Mouse (Mus musculus) layer of hippocampus, adult 18-20 months (tissue): Measurements from ENCODE around the gene Olfr695. TPM values are rescaled to one million over a fixed set of nuclear protein-coding genes. Genes with fewer than 3 reads are reported as not detected.
"Not testable (repeated sequence)": the region's sequence is repeated elsewhere in the genome, so short reads cannot be mapped to it uniquely, and the experiment has no call there.

ENCODE experiments used
- DNase-seq, 2 experiments: peaks; one replicate each; pipeline ENCODE4 v3.0.0; 2022; ENCODE audit warnings: low spot score in 2 of 2
- long read RNA-seq: library from polyadenylated mRNA; stranded (forward); transcript quantifications from one replicate; pipeline ENCODE4 v2.0.0, GENCODE M21; 2021
- total RNA-seq, 2 experiments: library from RNA; stranded (reverse); gene quantifications; 2 replicates each; pipeline ENCODE4 v1.2.3; 2021

The Olfr695 gene
- not detected for total RNA-seq
- long read RNA-seq = 0 reads

DNA sequence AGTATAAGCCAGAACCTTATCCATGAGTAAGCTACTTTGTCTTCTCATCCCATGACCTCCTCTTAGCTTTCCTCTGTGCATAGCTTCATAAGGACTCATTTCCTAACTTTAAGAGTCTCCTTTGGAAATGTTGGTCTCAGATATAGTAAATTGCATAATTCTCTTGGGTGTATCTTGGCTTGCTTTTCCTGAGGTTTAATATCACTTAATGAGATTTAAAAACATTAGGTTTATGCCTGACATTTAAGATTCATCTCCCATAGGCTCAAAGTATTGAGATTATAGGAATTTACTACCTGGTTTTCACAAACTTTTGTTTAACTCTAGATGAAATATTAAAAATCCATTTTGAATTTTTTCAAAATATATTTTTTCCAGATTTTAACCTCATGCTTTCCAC, at the start of gene Olfr695:
Gene Olfr695 (minus strand): TSS at position 101 of the 400 bp plus-strand sequence.
- no peak for DNase-seq

- DNase-seq = not testable (repeated sequence)
Observed at GRCm38 (mm10) chr7:106761008-106761407, 44.8 kb upstream of the Olfr695 start.

- DNase-seq = no peak
Observed at GRCm38 (mm10) chr7:106758800-106759199, 42.6 kb upstream of the Olfr695 start.

- no peak for DNase-seq
Observed at GRCm38 (mm10) chr7:106755297-106755696, 39.1 kb upstream of the Olfr695 start, which contains the start of gene Olfr698. TSS of gene Olfr698 (minus strand) at chr7:106755397.

GRCm38 (mm10) chr7:106745811-106746210, 29.6 kb upstream of the Olfr695 start:
- no peak for DNase-seq

DNA sequence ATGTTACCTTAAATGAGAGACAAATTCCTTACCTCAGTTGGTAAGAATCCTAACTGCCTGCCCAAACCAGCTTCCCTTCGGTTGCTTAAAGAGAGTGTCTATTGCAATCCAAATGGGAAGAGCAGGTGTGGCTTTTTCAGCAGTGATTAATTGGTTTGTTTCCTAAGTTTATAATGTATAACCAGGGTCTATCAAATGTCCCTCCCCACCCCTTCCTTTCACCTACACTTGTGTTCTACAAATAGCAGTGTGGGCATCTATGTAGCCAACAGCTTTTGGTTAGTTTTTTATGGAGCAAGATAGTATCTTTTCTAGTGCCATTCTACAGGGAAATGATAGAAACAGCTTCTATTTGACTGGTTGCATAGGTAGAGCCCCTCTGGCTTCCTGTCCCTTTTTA, 26.1 kb upstream of the Olfr695 start, which contains the start of gene Olfr697:
Gene Olfr697 (minus strand): TSS at position 101 of the 400 bp plus-strand sequence.
- DNase-seq = no peak

- no peak for DNase-seq
Observed at GRCm38 (mm10) chr7:106737028-106737427, 20.8 kb upstream of the Olfr695 start.

DNA sequence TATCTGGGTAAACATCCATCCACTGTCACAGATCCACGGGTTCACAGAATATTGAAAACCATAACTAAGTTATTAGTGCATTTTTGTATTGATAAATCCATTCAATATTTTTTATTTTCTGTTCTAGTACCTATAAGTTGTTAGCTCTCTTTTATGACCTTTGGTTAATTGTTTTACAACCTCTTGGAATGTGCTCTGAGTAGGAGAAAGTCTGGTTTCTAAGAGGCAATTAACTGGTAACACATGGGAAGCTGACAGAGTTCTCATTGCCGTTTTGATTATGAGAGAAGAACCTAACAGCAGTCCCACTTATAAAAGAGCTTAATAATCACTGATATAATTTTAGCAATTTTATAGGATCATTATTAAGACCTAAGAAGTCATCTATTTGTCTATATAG, 17.5 kb upstream of the Olfr695 start:
- DNase-seq = no peak

DNA sequence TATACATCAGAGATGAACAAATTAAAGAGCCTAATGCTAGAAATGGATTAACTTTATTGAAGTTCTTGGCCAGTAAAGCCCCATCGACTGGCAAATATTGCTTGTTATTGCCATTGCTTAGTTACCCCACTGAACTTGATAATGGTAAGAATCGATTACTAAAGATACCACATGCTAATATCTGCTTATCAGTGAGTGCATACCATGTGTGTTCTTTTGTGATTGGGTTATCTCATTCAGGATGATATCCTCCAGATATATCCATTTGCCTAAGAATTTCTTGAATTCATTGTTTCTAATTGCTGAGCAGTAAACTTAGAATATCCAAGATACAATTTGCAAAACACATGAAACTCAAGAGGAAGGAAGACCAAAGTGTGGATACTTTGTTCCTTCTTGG, 9.5 kb upstream of the Olfr695 start:
- not testable (repeated sequence) for DNase-seq

DNA sequence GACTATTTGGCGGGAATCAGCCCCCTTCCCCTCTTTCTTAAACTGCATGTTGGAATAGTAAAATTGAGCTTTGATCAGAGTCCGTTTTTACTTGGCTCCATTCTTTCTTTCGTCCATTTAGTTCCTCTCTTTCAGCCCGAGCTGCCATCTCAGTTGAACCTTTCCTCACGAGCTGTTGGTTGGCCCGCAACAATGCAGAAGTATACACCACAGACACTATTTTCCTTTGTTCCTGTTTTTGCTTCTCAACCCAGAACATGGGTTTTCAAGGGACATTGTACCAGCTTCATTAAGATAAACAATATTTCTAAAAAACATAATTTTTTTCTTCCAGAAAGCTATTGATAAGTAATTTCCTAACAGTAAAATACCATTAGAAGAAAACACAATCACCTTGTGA, 4.7 kb downstream of the Olfr695 start:
- no peak for DNase-seq

DNA sequence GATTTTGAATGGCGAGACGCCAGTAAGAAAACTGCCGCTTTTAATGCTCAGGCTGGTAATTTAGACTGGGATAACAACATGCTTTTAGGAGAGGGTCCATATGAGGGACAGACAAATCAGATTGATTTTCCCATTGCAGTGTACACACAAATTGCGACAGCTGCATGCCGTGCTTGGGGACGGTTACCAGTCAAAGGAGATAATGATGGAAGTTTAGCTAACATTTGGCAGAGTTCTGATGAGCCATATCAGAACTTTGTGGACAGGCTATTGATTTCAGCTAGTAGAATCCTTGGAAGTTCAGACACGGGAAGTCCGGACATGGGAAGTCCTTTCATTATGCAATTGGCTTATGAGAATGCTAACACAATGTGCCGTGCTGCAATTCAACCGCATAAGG, 8.5 kb downstream of the Olfr695 start:
- DNase-seq = not testable (repeated sequence)

DNA sequence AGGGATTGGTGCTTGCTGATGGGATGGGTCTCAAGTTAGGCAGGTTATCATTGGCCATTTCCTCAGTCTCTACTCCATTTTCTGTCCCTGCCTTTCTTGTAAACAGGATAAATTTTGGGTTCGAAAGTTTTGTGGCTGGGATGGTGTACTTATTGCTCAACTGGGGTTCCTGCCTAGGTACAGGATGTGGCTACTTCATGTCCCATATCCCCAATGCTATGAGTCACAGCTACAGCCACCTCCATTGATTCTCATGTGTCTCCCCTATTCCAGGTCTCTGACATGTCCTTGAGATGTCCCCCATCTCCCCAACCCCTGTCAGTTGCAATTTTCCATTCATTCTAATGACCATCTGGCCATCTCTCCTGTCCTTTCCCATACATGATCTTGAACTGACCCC, 19.3 kb downstream of the Olfr695 start:
- DNase-seq = no peak

GRCm38 (mm10) chr7:106692976-106693375, 23.2 kb downstream of the Olfr695 start:
- no peak for DNase-seq

GRCm38 (mm10) chr7:106691714-106692113, 24.5 kb downstream of the Olfr695 start, which contains the start of gene Olfr694:
TSS of gene Olfr694 (minus strand) at chr7:106691814.
- no peak for DNase-seq

GRCm38 (mm10) chr7:106685382-106685781, 30.8 kb downstream of the Olfr695 start:
- no peak for DNase-seq

DNA sequence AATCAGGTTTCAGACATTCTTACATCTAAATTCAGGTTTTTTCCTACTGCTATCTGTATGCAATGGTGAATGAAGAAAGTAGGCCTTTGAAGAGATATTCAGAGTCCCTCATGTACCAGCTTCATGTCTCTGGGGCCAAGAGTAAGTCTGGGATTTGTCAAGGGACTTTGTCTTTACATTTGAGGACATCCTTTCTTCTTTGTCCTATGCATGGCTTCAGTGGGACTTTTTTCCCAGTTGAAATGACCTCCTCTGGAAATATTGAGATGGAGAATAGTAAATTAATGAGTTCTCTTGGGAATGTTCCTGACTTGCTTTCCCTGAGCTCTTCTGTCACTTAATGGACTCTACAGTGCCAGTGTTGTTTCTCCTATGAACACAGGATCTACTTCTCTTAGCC, 35.7 kb downstream of the Olfr695 start, which contains the start of gene Olfr693:
Gene Olfr693 (minus strand): TSS at position 101 of the 400 bp plus-strand sequence.
- DNase-seq = no peak

Other genes starting within 250 kb of the Olfr695 start
- not detected for gene Olfr693, start 35.8 kb downstream of the Olfr695 start, total RNA-seq
- gene Olfr694, start 24.6 kb downstream of the Olfr695 start, total RNA-seq = not detected
- not detected for gene Olfr697, start 26.0 kb upstream of the Olfr695 start, total RNA-seq
- not detected for gene Olfr698, start 39.0 kb upstream of the Olfr695 start, total RNA-seq
- not detected for gene Olfr699, start 76.8 kb upstream of the Olfr695 start, total RNA-seq
- not detected for gene Olfr700, start 92.4 kb upstream of the Olfr695 start, total RNA-seq
- gene Olfr701, start 97.7 kb upstream of the Olfr695 start, total RNA-seq = not detected
- not detected for gene Olfr702, start 117.5 kb upstream of the Olfr695 start, total RNA-seq
- gene Olfr703, start 127.0 kb upstream of the Olfr695 start, total RNA-seq = not detected
- gene Olfr704, start 146.8 kb upstream of the Olfr695 start, total RNA-seq = not detected
- gene Olfr705, start 160.5 kb upstream of the Olfr695 start, total RNA-seq = not detected
- not detected for gene Olfr706, start 171.8 kb upstream of the Olfr695 start, total RNA-seq
- gene Olfr707, start 184.8 kb upstream of the Olfr695 start, total RNA-seq = not detected
- not detected for gene Olfr1532-ps1, start 191.6 kb upstream of the Olfr695 start, total RNA-seq
- not detected for gene Olfr709-ps1, start 215.8 kb upstream of the Olfr695 start, total RNA-seq
- gene Olfr710, start 231.9 kb upstream of the Olfr695 start, total RNA-seq = not detected
- gene Olfr6, start 247.5 kb upstream of the Olfr695 start, total RNA-seq = not detected